Mouse (Mus musculus) CD4-positive, CD25-positive, alpha-beta regulatory T cell, adult 4 months (primary cell): ENCODE results near the gene Mmrn1. TPM values are rescaled to one million over a fixed set of nuclear protein-coding genes. Genes with fewer than 3 reads are reported as not detected.

ENCODE experiments used
- ATAC-seq: one replicate; pipeline ENCODE4 v1.8.0; 2017
- polyA plus RNA-seq, 2 experiments: library from polyadenylated mRNA; unstranded; fragments of 100-300 nt; shearing (Covaris generic); gene quantifications; one replicate each; pipeline ENCODE4 v1.2.1; 2017

Gene Mmrn1
- polyA plus RNA-seq, 2 experiments from 2014 or later: not detected

- ATAC-seq: no peak
These were observed 69.3 kb downstream of the Mmrn1 start for GRCm38 (mm10) chr6:60994114-60994513.

- no peak for ATAC-seq
These were observed 69.7 kb downstream of the Mmrn1 start for GRCm38 (mm10) chr6:60994521-60994920.

- ATAC-seq: no peak
These were observed 70.8 kb downstream of the Mmrn1 start for GRCm38 (mm10) chr6:60995596-60995995.

- ATAC-seq: no peak
These were observed 71.6 kb downstream of the Mmrn1 start for GRCm38 (mm10) chr6:60996328-60996727.

- no peak for ATAC-seq
These were observed 76.4 kb downstream of the Mmrn1 start for GRCm38 (mm10) chr6:61001003-61001790.

- no peak for ATAC-seq
These were observed 79.4 kb downstream of the Mmrn1 start for GRCm38 (mm10) chr6:61003916-61004765.

GRCm38 (mm10) chr6:61013780-61014179 lies 89.0 kb downstream of the Mmrn1 start:
- ATAC-seq: no peak

GRCm38 (mm10) chr6:61019689-61020088 lies 94.9 kb downstream of the Mmrn1 start:
- ATAC-seq: no peak

GRCm38 (mm10) chr6:61020995-61021394 lies 96.2 kb downstream of the Mmrn1 start:
- ATAC-seq: no peak

- ATAC-seq: no peak
These were observed 108.5 kb downstream of the Mmrn1 start for GRCm38 (mm10) chr6:61033251-61033650.

Other genes starting within 250 kb of the Mmrn1 start
- not detected for gene Snca, start 95.1 kb upstream of the Mmrn1 start, polyA plus RNA-seq